Mouse (Mus musculus): Measurements from ENCODE around the gene Efs.

DNA sequence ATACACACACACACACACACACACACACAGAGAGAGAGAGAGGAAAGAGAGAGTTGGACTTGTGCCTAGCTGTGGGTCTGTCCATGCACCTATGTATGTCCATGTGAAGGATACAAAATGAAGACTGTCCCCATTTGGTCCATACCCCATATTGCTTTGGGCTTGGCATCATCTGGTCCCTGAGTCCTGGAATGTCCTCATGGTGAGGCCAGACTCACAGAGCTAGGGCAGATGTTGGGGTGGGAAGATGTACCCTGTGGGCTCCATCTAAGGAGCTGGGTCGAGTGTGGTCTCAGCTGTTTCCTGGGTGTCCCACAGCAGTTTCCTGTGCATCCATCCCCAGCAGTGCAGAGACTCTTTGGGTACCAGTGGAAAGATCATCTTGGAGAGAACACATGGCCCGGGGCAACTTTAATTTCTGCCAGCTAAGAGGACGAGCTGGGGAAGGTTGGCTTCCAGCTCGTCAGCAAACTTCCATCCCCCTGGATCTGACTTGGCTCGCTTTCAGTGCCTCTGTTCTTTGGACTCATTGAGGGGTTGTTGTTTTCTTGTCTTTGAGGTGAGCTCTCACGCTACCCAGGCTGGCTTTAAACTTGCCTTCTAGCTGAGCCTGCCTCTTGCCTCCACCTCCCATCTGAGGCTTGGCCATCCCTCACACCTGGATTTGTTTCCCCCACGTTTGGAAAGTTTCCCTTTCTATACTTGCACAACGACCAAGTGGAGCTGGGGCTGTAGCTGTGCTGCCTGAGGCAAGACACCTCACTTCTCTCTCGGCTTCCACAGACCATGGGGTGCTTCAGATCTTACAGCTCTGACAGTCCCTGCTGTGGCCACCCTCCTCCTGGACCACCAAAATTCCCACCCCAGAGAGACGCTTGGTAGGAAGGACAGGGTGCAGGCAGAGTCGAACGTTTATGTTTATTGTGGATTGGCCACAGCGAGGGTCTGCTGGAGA is 15.4 kb upstream of the Efs start:
- TF ChIP-seq EP300 (IDR thresholded peaks at IDR 0.05; ENCODE audit: insufficient read depth, low read depth, low read length) (no peak), CTCF (IDR thresholded peaks at IDR 0.05; ENCODE audit: low read depth, low read length) (no peak), POLR2A (IDR thresholded peaks at IDR 0.05; ENCODE audit: insufficient read depth, low read length) (no peak)
